Mouse (Mus musculus): ENCODE data around the gene Amfr. TPM values are rescaled to one million over a fixed set of nuclear protein-coding genes. Genes with fewer than 3 reads are reported as not detected.

The Amfr gene
- total and polyA plus RNA-seq, 3 experiments = 80.1 to 292 (median 90.0) TPM

GRCm38 (mm10) chr8:94011076-94012012, 1.3 kb downstream of the Amfr start (continued):
- TF ChIP-seq MXI1 (IDR thresholded peaks at IDR 0.05; ENCODE audit: low read depth, low read length) = peak; percentile 85

GRCm38 (mm10) chr8:94010101-94010705, 2.4 kb downstream of the Amfr start:
- TF ChIP-seq GATA1 (IDR thresholded peaks at IDR 0.05; ENCODE audit: low read depth, low read length) (no peak), JUND (IDR thresholded peaks at IDR 0.05; ENCODE audit: low read depth, low read length) (peak; percentile 44; the same call in 1 of the 2 replicates)
- Histone ChIP-seq H3K9me3 (replicated peaks; ENCODE audit: insufficient read depth, low read length) (no peaks in the 10 kb centered on the region), H3K79me2 (ENCODE audit: control insufficient read depth, insufficient read depth, low read length, poor library complexity) (peaks cover 49% of the 10 kb centered on the region), H3K27me3 (ENCODE audit: control insufficient read depth in 1 of 2, insufficient read depth in 2 of 2, low read length in 2 of 2) (no peaks in the 10 kb centered on the region), H3K4me3 (ENCODE audit: control insufficient read depth in 1 of 2, insufficient read depth in 1 of 2, low read depth in 2 of 2, low read length in 2 of 2) (peak overlapping the region; percentile 25 to 97; a peak in 3 of 4 replicates), H3K9ac (ENCODE audit: control insufficient read depth, low read depth, low read length, poor library complexity, severe bottlenecking) (peak overlapping the region; percentile 99), H3K36me3 (ENCODE audit: control insufficient read depth in 1 of 2, insufficient read depth in 2 of 2, low read length in 2 of 2) (peaks cover 2 to 22% of the 10 kb centered on the region in 2 experiments), H3K4me1 (ENCODE audit: control insufficient read depth in 1 of 2, insufficient read depth in 2 of 2, low read length in 2 of 2) (peaks cover 16 to 20% of the 10 kb centered on the region in 2 experiments), H3K27ac (ENCODE audit: control insufficient read depth, low read depth, low read length) (peak overlapping the region; percentile 37)
- peak; percentile 47 for DNase-seq (ENCODE audit: low read depth, low spot score)

- Histone ChIP-seq H3K27me3 (ENCODE audit: control insufficient read depth in 1 of 2, insufficient read depth in 2 of 2, low read length in 2 of 2) (no peaks in the 10 kb centered on the region), H3K4me1 (ENCODE audit: control insufficient read depth in 1 of 2, insufficient read depth in 2 of 2, low read length in 2 of 2) (peaks cover 16 to 20% of the 10 kb centered on the region in 2 experiments), H3K9ac (ENCODE audit: control insufficient read depth, low read depth, low read length, poor library complexity, severe bottlenecking) (no peak overlapping the region), H3K4me3 (ENCODE audit: control insufficient read depth in 1 of 2, insufficient read depth in 1 of 2, low read depth in 2 of 2, low read length in 2 of 2) (no peak overlapping the region), H3K79me2 (ENCODE audit: control insufficient read depth, insufficient read depth, low read length, poor library complexity) (peaks cover 51% of the 10 kb centered on the region), H3K9me3 (replicated peaks; ENCODE audit: insufficient read depth, low read length) (no peaks in the 10 kb centered on the region), H3K36me3 (ENCODE audit: control insufficient read depth in 1 of 2, insufficient read depth in 2 of 2, low read length in 2 of 2) (peaks cover 5 to 22% of the 10 kb centered on the region in 2 experiments), H3K27ac (ENCODE audit: control insufficient read depth, low read depth, low read length) (no peak overlapping the region)
- DNase-seq (ENCODE audit: low read depth, low spot score) = no peak
- TF ChIP-seq POLR2AphosphoS2 (IDR thresholded peaks at IDR 0.05; ENCODE audit: low read length) (no peak), TAL1 (IDR thresholded peaks at IDR 0.05; ENCODE audit: low read length) (no peak), POLR2A (IDR thresholded peaks at IDR 0.05; ENCODE audit: control insufficient read depth in 1 of 2, insufficient read depth in 1 of 2, low read depth in 1 of 2, low read length in 2 of 2, poor library complexity in 1 of 2) (0 out of 4 replicates have a peak, but pooled peaks of 1 of the 2 experiments have one; percentile 5)
These were observed 3.3 kb downstream of the Amfr start for GRCm38 (mm10) chr8:94009243-94009845.

- no peaks in the 10 kb centered on the region; a peak in 1 of 4 replicates for H3K4me1 ChIP-seq (ENCODE audit: control insufficient read depth in 1 of 2, insufficient read depth in 2 of 2, low read length in 2 of 2)
- no peaks in the 10 kb centered on the region for H3K9me3 ChIP-seq (replicated peaks; ENCODE audit: insufficient read depth, low read length)
- H3K9ac ChIP-seq (ENCODE audit: control insufficient read depth, low read depth, low read length, poor library complexity, severe bottlenecking) = no peak overlapping the region
- TF ChIP-seq ZMIZ1 (IDR thresholded peaks at IDR 0.05; ENCODE audit: low read depth, low read length) (no peak), NELFE (IDR thresholded peaks at IDR 0.05; ENCODE audit: low read depth, low read length) (no peak), MAZ (IDR thresholded peaks at IDR 0.05; ENCODE audit: low read depth, low read length) (no peak), JUND (IDR thresholded peaks at IDR 0.05; ENCODE audit: low read depth, low read length) (no peak), E2F4 (IDR thresholded peaks at IDR 0.05; ENCODE audit: borderline replicate concordance, low read depth, low read length) (no peak), HCFC1 (IDR thresholded peaks at IDR 0.05; ENCODE audit: low read depth, low read length) (no peak), CHD1 (IDR thresholded peaks at IDR 0.05; ENCODE audit: low read depth, low read length) (no peak), MYB (IDR thresholded peaks at IDR 0.05; ENCODE audit: low read depth, low read length) (no peak), MXI1 (IDR thresholded peaks at IDR 0.05; ENCODE audit: low read depth, low read length) (no peak), RCOR1 (IDR thresholded peaks at IDR 0.05; ENCODE audit: low read depth, low read length) (no peak), POLR2AphosphoS2 (IDR thresholded peaks at IDR 0.05; ENCODE audit: low read length) (no peak), EP300 (IDR thresholded peaks at IDR 0.05; ENCODE audit: low read depth in 1 of 2, low read length in 2 of 2) (no peak), POLR2A (IDR thresholded peaks at IDR 0.05; ENCODE audit: control insufficient read depth in 1 of 2, insufficient read depth in 1 of 2, low read depth in 1 of 2, low read length in 2 of 2, poor library complexity in 1 of 2) (no peak), MAFK (IDR thresholded peaks at IDR 0.05; ENCODE audit: borderline replicate concordance, low read depth, low read length) (no peak), RAD21 (IDR thresholded peaks at IDR 0.05; ENCODE audit: low read depth, low read length) (no peak)
- no peak overlapping the region for H3K27ac ChIP-seq (ENCODE audit: control insufficient read depth, low read depth, low read length)
- no peaks in the 10 kb centered on the region for H3K27me3 ChIP-seq (ENCODE audit: control insufficient read depth in 1 of 2, insufficient read depth in 2 of 2, low read length in 2 of 2)
- H3K36me3 ChIP-seq (ENCODE audit: control insufficient read depth in 1 of 2, insufficient read depth in 2 of 2, low read length in 2 of 2) = peaks cover 0 to 14% of the 10 kb centered on the region in 2 experiments; a peak in 3 of 4 replicates
- H3K79me2 ChIP-seq (ENCODE audit: control insufficient read depth, insufficient read depth, low read length, poor library complexity) = peaks cover 20% of the 10 kb centered on the region
- DNase-seq (ENCODE audit: low read depth, low spot score) = no peak
- no peak overlapping the region for H3K4me3 ChIP-seq (ENCODE audit: control insufficient read depth in 1 of 2, insufficient read depth in 1 of 2, low read depth in 2 of 2, low read length in 2 of 2)
These were observed 8.5 kb downstream of the Amfr start for GRCm38 (mm10) chr8:94004139-94004538.

All from MEL (cell line).